Mouse (Mus musculus): ENCODE data around the gene Zbtb20.

GRCm38 (mm10) chr16:43462470-43463455 lies 587.1 kb downstream of the Zbtb20 start:
- TF ChIP-seq CTCF (IDR thresholded peaks at IDR 0.05): no peak
- TF ChIP-seq POLR2A (IDR thresholded peaks at IDR 0.05; ENCODE audit: insufficient read depth, low read depth, low read length): no peak

Measured in heart, adult 2 months (tissue).